12 mouse cellular contexts compared by ENCODE assay signal in genomic region chr9:114851419-114852190, GRCm38 (mm10). TPM values are rescaled to one million over a fixed set of nuclear protein-coding genes. Genes with fewer than 3 reads are reported as not detected.
DNase-seq lines count a peak whose midpoint lies in the region; ATAC-seq and TF ChIP-seq lines count a peak whose summit lies in the region.
"Had no signal": no experiment of that assay in that cellular context is flagged by ENCODE, and none has a peak within 500 bp of the region (broad histone marks: within the 10 kb centered on the region; RNA-seq: fewer than 3 reads in every experiment).

No protein-coding gene starts in this region.

- H3K36me3 ChIP-seq in kidney, embryonic 15.5 days, result no peaks in the 10 kb centered on the region
- no peaks in the 10 kb centered on the region for H3K36me3 ChIP-seq in kidney, embryonic 16.5 days (ENCODE audit: insufficient read depth, low read length)
- H3K36me3 ChIP-seq in intestine, embryonic 16.5 days (ENCODE audit: control insufficient read depth, insufficient read depth, low read length), result no peaks in the 10 kb centered on the region
- no peaks in the 10 kb centered on the region for H3K36me3 ChIP-seq in lung, embryonic 14.5 days (ENCODE audit: insufficient read depth)
- H3K36me3 ChIP-seq in stomach, embryonic 16.5 days (ENCODE audit: control insufficient read depth, insufficient read depth, low read length), result no peaks in the 10 kb centered on the region
- no peaks in the 10 kb centered on the region for H3K36me3 ChIP-seq in limb, embryonic 10.5 days

- no peak overlapping the region for H3K4me3 ChIP-seq in kidney, embryonic 15.5 days (replicated peaks)
- H3K4me3 ChIP-seq in kidney, embryonic 16.5 days (ENCODE audit: low read length), result no peak overlapping the region
- H3K4me3 ChIP-seq in intestine, embryonic 16.5 days (ENCODE audit: low read length), result no peak overlapping the region
- H3K4me3 ChIP-seq in lung, embryonic 14.5 days (ENCODE audit: low read depth, low read length), result no peak overlapping the region
- H3K4me3 ChIP-seq in stomach, embryonic 16.5 days (replicated peaks; ENCODE audit: low read length), result no peak overlapping the region
- no peak overlapping the region for H3K4me3 ChIP-seq in limb, embryonic 10.5 days
- H3K4me3 ChIP-seq: erythroblast, embryonic 14.5 days had no signal

- ATAC-seq in kidney, embryonic 15.5 days (replicated peaks; ENCODE audit: low FRiP score), result no peak
- ATAC-seq in kidney, embryonic 16.5 days (ENCODE audit: low FRiP score, low TSS enrichment), result no peak
- ATAC-seq in intestine, embryonic 16.5 days, result peak; percentile 61
- peak; percentile 77 for ATAC-seq in lung, embryonic 14.5 days (ENCODE audit: insufficient read depth)
- ATAC-seq in stomach, embryonic 16.5 days (ENCODE audit: insufficient read depth, low FRiP score), result peak; percentile 38; the same call in 1 of the 2 replicates
- ATAC-seq: hindbrain, postnatal 0 days; Patski had no signal

- H3K27ac ChIP-seq in kidney, embryonic 15.5 days, result peak overlapping the region; percentile 20; the same call in 1 of the 2 replicates
- H3K27ac ChIP-seq in kidney, embryonic 16.5 days (ENCODE audit: low read length), result no peak overlapping the region; the same call in 1 of the 2 replicates
- 0 out of 2 replicates have a peak overlapping the region, but pooled peaks have one; percentile 35 for H3K27ac ChIP-seq in intestine, embryonic 16.5 days (ENCODE audit: low read length)
- H3K27ac ChIP-seq in lung, embryonic 14.5 days (ENCODE audit: low read depth), result no peak overlapping the region
- H3K27ac ChIP-seq in stomach, embryonic 16.5 days (ENCODE audit: low read length), result peak overlapping the region; percentile 52; the same call in 1 of the 2 replicates
- H3K27ac ChIP-seq in limb, embryonic 10.5 days, result no peak overlapping the region
- H3K27ac ChIP-seq: hindbrain, postnatal 0 days had no signal

- no peaks in the 10 kb centered on the region for H3K9me3 ChIP-seq in kidney, embryonic 15.5 days (replicated peaks)
- H3K9me3 ChIP-seq in kidney, embryonic 16.5 days (ENCODE audit: low read length), result no peaks in the 10 kb centered on the region
- no peaks in the 10 kb centered on the region for H3K9me3 ChIP-seq in intestine, embryonic 16.5 days (ENCODE audit: control insufficient read depth, low read length)
- H3K9me3 ChIP-seq in lung, embryonic 14.5 days (ENCODE audit: low read depth, low read length), result no peaks in the 10 kb centered on the region
- no peaks in the 10 kb centered on the region for H3K9me3 ChIP-seq in stomach, embryonic 16.5 days (replicated peaks; ENCODE audit: control insufficient read depth, low read length)
- H3K9me3 ChIP-seq in limb, embryonic 10.5 days (replicated peaks), result no peaks in the 10 kb centered on the region

- no peak overlapping the region for H3K9ac ChIP-seq in kidney, embryonic 15.5 days
- H3K9ac ChIP-seq in kidney, embryonic 16.5 days (replicated peaks; ENCODE audit: low read length), result no peak overlapping the region
- no peak overlapping the region for H3K9ac ChIP-seq in intestine, embryonic 16.5 days (ENCODE audit: low read depth, low read length)
- H3K9ac ChIP-seq in lung, embryonic 14.5 days, result no peak overlapping the region
- no peak overlapping the region for H3K9ac ChIP-seq in stomach, embryonic 16.5 days (ENCODE audit: low read length)

- no peak for TF ChIP-seq CTCF in lung, embryonic 14.5 days (IDR thresholded peaks at IDR 0.05; ENCODE audit: low read depth)

- WGBS in kidney, embryonic 15.5 days, result 62% methylated on average over 8 of the region's 8 CpGs
- 63% methylated on average over 8 of the region's 8 CpGs for WGBS in kidney, embryonic 16.5 days
- WGBS in intestine, embryonic 16.5 days, result 38% methylated on average over 8 of the region's 8 CpGs
- WGBS in lung, embryonic 14.5 days, result 34% methylated on average over 8 of the region's 8 CpGs
- 38% methylated on average over 8 of the region's 8 CpGs for WGBS in stomach, embryonic 16.5 days
- 83% methylated on average over 8 of the region's 8 CpGs for WGBS in limb, embryonic 10.5 days

- DNase-seq in lung, embryonic 14.5 days, result peak; percentile 71
- no peak for DNase-seq in right cerebral cortex, adult 2 months (ENCODE audit: low spot score in 2 of 2)
- no peak for DNase-seq in limb, embryonic 10.5 days (ENCODE audit: low spot score)
- DNase-seq: cerebellum, adult 9-10 months; thymus, postnatal 36 days had no signal

- H3K4me2 ChIP-seq in kidney, embryonic 15.5 days, result no peak overlapping the region
- no peak overlapping the region for H3K4me2 ChIP-seq in kidney, embryonic 16.5 days (replicated peaks; ENCODE audit: low read depth, low read length)
- no peak overlapping the region for H3K4me2 ChIP-seq in intestine, embryonic 16.5 days (ENCODE audit: low read depth, low read length)
- H3K4me2 ChIP-seq in lung, embryonic 14.5 days, result no peak overlapping the region
- H3K4me2 ChIP-seq in stomach, embryonic 16.5 days (ENCODE audit: low read depth, low read length), result no peak overlapping the region

- H3K4me1 ChIP-seq in kidney, embryonic 15.5 days, result peaks cover 11% of the 10 kb centered on the region
- H3K4me1 ChIP-seq in kidney, embryonic 16.5 days (ENCODE audit: insufficient read depth, low read length), result peaks cover 5% of the 10 kb centered on the region; the same call in 1 of the 2 replicates
- H3K4me1 ChIP-seq in intestine, embryonic 16.5 days (ENCODE audit: control insufficient read depth, insufficient read depth, low read length), result no peaks in the 10 kb centered on the region
- no peaks in the 10 kb centered on the region for H3K4me1 ChIP-seq in lung, embryonic 14.5 days (ENCODE audit: insufficient read depth)
- H3K4me1 ChIP-seq in stomach, embryonic 16.5 days (ENCODE audit: control insufficient read depth, insufficient read depth, low read length), result 0 out of 2 replicates have a peak, but pooled peaks cover 8% of the 10 kb centered on the region
- peaks cover 4% of the 10 kb centered on the region; the same call in 1 of the 2 replicates for H3K4me1 ChIP-seq in limb, embryonic 10.5 days

- 0 out of 2 replicates have a peak, but pooled peaks cover 5% of the 10 kb centered on the region for H3K27me3 ChIP-seq in kidney, embryonic 15.5 days
- H3K27me3 ChIP-seq in kidney, embryonic 16.5 days (ENCODE audit: insufficient read depth, low read length), result no peaks in the 10 kb centered on the region
- no peaks in the 10 kb centered on the region for H3K27me3 ChIP-seq in intestine, embryonic 16.5 days (replicated peaks; ENCODE audit: control insufficient read depth, insufficient read depth, low read length)
- no peaks in the 10 kb centered on the region for H3K27me3 ChIP-seq in lung, embryonic 14.5 days (ENCODE audit: insufficient read depth, low read length)
- H3K27me3 ChIP-seq in stomach, embryonic 16.5 days (ENCODE audit: control insufficient read depth, insufficient read depth, low read length), result no peaks in the 10 kb centered on the region
- H3K27me3 ChIP-seq in limb, embryonic 10.5 days (ENCODE audit: low read depth, poor library complexity, severe bottlenecking), result no peaks in the 10 kb centered on the region
- H3K27me3 ChIP-seq: Patski had no signal

RNA-seq across cellular contexts. Expression of gene Cmtm8, which starts 7.6 kb away (rescaled TPM):
- polyA plus RNA-seq in kidney, embryonic 15.5 days (2015; fragmentation: Nextera tagmentation; extraction: Ambion mirVana), result 38.8 and 41.4 TPM in 2 replicates
- 39.6 and 42.2 TPM in 2 replicates for polyA plus RNA-seq in kidney, embryonic 16.5 days (2015; fragmentation: Nextera tagmentation; extraction: Ambion mirVana)
- 80.2 and 87.3 TPM in 2 replicates for polyA plus RNA-seq in intestine, embryonic 16.5 days (2015; fragmentation: Nextera tagmentation; extraction: Ambion mirVana)
- polyA plus RNA-seq in lung, embryonic 14.5 days (2014; fragmentation: Nextera tagmentation; extraction: Ambion mirVana), result 75.4 and 81.5 TPM in 2 replicates
- 59.5 and 65.6 TPM in 2 replicates for polyA plus RNA-seq in stomach, embryonic 16.5 days (2015; fragmentation: Nextera tagmentation; extraction: Ambion mirVana)
- polyA plus RNA-seq in limb, embryonic 10.5 days (2016; fragmentation: Nextera tagmentation; extraction: Ambion mirVana), result 13.9 and 14.4 TPM in 2 replicates

Comparison
In these comparisons a context has a peak if more than half of its experiments do, and no peak if none do; other contexts are left out.
1. H3K27ac ChIP-seq: peak in kidney, embryonic 15.5 days (single experiment), intestine, embryonic 16.5 days (single experiment) and stomach, embryonic 16.5 days (single experiment); none in kidney, embryonic 16.5 days (single experiment), lung, embryonic 14.5 days (single experiment) and limb, embryonic 10.5 days (single experiment).
2. ATAC-seq: peak in intestine, embryonic 16.5 days (single experiment), lung, embryonic 14.5 days (single experiment) and stomach, embryonic 16.5 days (single experiment); none in kidney, embryonic 15.5 days (single experiment) and kidney, embryonic 16.5 days (single experiment).